Mouse (Mus musculus): ENCODE data around the gene Pfkl. TPM values are rescaled to one million over a fixed set of nuclear protein-coding genes. Genes with fewer than 3 reads are reported as not detected.
"Not testable (repeated sequence)": the region's sequence is repeated elsewhere in the genome, so short reads cannot be mapped to it uniquely, and the experiment has no call there.

Pfkl gene
- total RNA-seq, 4 experiments from 2014 or later = 149 to 184 (median 161) TPM

- no peak for DNase-seq (ENCODE audit: low spot score in 2 of 2)
Measured at GRCm38 (mm10) chr10:77971709-77972553, 38.0 kb downstream of the Pfkl start.

DNA sequence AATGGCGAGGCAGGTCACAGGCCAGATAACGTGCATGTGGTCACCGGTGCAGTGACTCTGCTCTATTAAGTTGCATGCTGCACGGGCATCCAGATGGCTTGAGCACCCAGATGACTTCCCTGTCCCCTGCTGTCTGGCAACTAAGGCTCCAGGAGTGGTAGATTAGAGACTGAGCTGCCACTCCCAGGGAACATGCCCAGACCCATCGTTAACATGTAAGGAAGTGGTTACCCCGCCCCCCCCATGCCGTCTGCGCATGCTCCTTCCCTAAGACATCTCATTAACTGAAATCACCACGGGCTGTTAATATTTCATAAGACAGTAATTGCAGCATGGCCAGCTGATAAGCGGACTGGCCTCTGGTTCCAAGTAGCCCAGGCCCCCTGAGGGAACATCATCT, 38.7 kb downstream of the Pfkl start:
- no peak for DNase-seq (ENCODE audit: low spot score in 2 of 2)

DNA sequence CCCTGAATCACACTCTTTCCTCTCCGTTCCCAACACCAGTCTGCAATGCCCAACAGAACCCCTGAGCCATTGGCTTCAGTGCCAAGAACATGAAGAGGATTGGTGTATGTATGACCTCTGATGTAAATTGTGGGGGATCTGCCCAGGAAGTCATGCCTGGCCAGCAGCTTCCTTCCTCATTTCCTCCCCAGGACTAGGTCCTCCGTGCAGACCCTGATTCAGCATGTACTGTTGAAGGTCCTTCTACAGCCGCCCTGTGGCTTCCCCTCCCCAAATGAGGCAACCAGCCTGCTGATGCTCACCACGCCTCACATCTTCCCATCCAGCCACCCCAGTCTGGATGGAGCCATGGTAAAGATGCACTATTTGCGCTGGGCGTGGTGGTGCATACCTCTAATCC, 39.4 kb downstream of the Pfkl start, which contains the start of gene Trpm2:
TSS of gene Trpm2 (minus strand) at position 83 of the 400 bp plus-strand sequence.
- peak in 1 of 2 experiments; percentile 13 for DNase-seq (ENCODE audit: low spot score in 2 of 2)

DNA sequence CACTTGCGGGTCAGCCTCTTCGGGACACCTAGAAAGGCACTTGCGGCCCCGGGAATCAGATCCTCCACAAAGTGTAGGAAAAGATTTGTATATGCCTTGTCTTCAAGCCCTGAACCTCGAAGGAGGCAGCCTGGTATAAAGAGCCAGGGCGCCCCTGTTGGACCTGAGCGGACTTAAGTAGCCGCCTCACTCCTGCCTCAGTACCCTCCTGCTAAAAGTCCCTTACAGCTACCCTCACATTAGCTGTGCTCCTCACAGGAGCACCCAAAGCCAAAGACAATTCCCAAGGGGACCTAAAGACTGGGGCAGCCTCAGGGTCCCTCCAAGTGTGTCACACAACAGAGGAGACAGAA, 39.9 kb downstream of the Pfkl start:
- DNase-seq (ENCODE audit: low spot score in 2 of 2) = no peak

DNA sequence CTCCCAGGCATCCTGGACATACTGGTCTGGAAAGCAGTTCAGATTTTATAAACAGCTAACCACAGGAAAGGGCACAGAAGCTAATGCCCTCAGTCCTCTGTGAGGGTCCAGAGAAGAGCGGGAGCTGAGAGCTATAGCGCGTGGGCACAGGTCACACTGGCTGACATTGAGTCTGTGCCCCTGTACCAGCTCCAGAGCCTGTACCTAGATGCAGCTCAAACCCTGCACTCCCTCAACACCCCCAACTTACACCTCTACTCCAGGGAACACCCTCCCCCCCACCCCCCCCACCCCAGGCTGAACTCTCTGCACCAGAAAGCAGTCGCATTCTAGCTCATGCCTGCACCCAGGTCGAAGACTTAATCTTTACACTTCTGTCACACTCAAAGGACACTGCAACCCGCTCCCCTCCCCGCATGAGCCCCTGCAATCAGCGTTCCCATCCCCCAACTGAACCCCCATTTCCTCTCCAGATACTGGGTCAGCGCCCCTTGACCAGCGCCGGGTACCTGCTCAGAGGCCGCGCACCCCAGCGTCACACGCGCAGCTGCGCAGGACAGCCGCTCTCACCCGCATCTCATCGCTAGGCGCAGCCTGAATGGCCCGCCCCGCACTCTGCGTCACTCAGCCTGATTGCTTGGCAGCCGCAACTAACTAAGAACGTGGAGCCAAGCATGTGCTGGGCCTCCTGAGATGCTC, 40.5 kb downstream of the Pfkl start:
- peak; percentile 51 to 66 for DNase-seq (ENCODE audit: low spot score in 2 of 2)

GRCm38 (mm10) chr10:77963971-77964370, 45.9 kb downstream of the Pfkl start:
- peak in 1 of 2 experiments; percentile 10 for DNase-seq (ENCODE audit: low spot score in 2 of 2)

DNA sequence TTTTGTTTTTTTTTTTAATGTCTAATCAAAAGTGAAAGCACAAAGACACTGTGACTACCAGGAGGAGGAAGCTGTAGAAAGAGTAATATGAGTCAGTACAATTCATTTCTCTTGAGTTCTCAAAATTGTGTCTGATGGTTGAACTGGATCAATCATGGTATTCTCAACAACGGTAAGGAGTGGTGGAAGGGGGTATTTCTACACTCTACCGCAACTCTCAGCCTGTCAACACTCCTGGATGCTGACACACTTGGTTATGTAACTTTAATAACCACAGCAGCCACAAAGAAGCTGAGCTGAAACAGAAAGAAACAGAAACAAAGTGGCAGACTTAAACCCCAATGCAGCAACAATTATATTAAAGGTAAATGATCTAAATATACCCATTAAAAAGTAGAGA, 47.2 kb downstream of the Pfkl start:
- no peak for DNase-seq (ENCODE audit: low spot score in 2 of 2)

DNA sequence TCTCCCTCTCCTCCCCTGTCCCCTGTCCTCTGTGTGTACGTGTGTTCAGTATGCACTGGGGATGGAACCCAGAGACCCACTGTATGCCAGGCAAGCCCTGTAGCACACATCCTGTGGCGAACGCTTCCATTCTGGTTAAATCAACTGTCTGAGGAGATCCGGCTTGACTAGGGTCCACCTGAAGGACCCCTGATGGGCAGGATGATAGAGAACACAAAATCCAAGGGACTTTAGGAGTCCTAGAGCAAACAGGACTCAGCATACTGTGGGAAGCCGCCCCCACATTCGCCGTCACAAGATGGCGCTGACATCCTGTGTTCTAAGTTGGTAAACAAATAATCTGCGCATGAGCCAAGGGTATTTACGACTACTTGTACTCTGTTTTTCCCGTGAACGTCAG, 59.4 kb downstream of the Pfkl start:
- DNase-seq (ENCODE audit: low spot score in 2 of 2) = not testable (repeated sequence)

DNA sequence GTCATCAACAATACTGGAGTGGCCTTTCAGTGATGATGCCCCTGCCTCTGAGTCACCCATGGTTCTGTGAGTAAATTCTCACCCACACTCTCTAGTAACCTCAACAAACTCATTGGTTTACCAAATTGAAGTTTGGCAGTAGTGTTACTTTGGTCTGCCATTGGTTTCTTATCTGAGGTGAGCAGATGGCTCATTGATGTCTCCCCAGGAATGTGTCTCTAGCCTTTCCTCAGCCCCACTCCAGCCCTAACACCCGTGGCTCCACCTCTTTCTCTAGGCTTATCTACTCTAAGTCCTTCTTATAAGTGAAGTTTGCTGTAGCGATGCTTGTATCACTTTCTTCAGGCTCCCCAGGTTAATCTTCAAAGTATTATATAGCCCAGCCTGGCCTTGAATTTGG, 70.2 kb downstream of the Pfkl start:
- DNase-seq (ENCODE audit: low spot score in 2 of 2) = no peak

Other genes starting within 250 kb of the Pfkl start
- gene Gm3238, start 238.8 kb downstream of the Pfkl start, total RNA-seq (2022) = not detected
- not detected for gene Gm7138, start 233.1 kb downstream of the Pfkl start, total RNA-seq (2022)
- not detected for gene Gm3250, start 227.5 kb downstream of the Pfkl start, total RNA-seq (2022)
- gene Gm7137, start 221.9 kb downstream of the Pfkl start, total RNA-seq (2022) = not detected
- not detected for gene Gm9639, start 215.0 kb downstream of the Pfkl start, total RNA-seq (2022)
- not detected for gene Gm19668, start 210.9 kb downstream of the Pfkl start, total RNA-seq (2022)
- gene Gm9507, start 198.2 kb downstream of the Pfkl start, total RNA-seq (2022) = not detected
- gene Gm2696, start 195.4 kb downstream of the Pfkl start, total RNA-seq (2022) = not detected
- not detected for gene Krtap10-4, start 183.0 kb downstream of the Pfkl start, total RNA-seq (2022)
- not detected for gene Krtap10-10, start 174.1 kb downstream of the Pfkl start, total RNA-seq (2022)
- not detected for gene Gm36176, start 163.3 kb downstream of the Pfkl start, total RNA-seq (2022)
- not detected for gene Gm10318, start 157.2 kb downstream of the Pfkl start, total RNA-seq (2022)
- gene Gm3285, start 148.1 kb downstream of the Pfkl start, total RNA-seq (2022) = not detected
- 10 to 100 TPM in 3 of 4 experiments, 1 to 10 TPM in 1; 9.3 to 10.8 (median 10.4) TPM for gene Lrrc3, start 107.5 kb downstream of the Pfkl start, total RNA-seq (2022)
- 10 to 100 TPM; 49.9 to 64.9 (median 51.2) TPM for gene Trpm2, start 39.5 kb downstream of the Pfkl start, total RNA-seq (2022)
- 10 to 100 TPM; 28.1 to 37.1 (median 34.4) TPM for gene 1810043G02Rik, start 31.6 kb downstream of the Pfkl start, total RNA-seq (2022)
- 1 to 10 TPM in 1 of 4 experiments, under 1 TPM in 1, not detected in 2; 0.77 to 1.4 TPM for gene Dnmt3l, start 31.9 kb upstream of the Pfkl start, total RNA-seq (2022)
- gene Aire, start 33.5 kb upstream of the Pfkl start, total RNA-seq (2022) = under 1 TPM in 3 of 4 experiments, not detected in 1; 0.23 to 0.97 (median 0.37) TPM
- gene Icosl, start 59.2 kb upstream of the Pfkl start, total RNA-seq (2022) = 1 to 10 TPM; 2.5 to 4.1 (median 3.7) TPM
- gene D10Jhu81e, start 159.7 kb upstream of the Pfkl start, total RNA-seq (2022) = 100 to 1,000 TPM; 105 to 120 (median 117) TPM
- gene Pwp2, start 175.1 kb upstream of the Pfkl start, total RNA-seq (2022) = 10 to 100 TPM; 17.5 to 20.3 (median 19.2) TPM
- 10 to 100 TPM; 84.2 to 91.1 (median 87.7) TPM for gene Trappc10, start 234.6 kb upstream of the Pfkl start, total RNA-seq (2022)

All from left cerebral cortex, adult 8-10 months (tissue).